Mouse (Mus musculus) R1 (cell line): ENCODE measurements around the gene Cdc25a.
A peak's percentile ranks its signal among the peaks of the same experiment; 100 is the strongest.

Experiments
- DNase-seq: peaks from one replicate; pipeline ENCODE4 v3.0.0-alpha.2; 2018; ENCODE audit warnings: low read depth, low spot score

Cdc25a gene

GRCm38 (mm10) chr9:109874797-109875691 is at the start of gene Cdc25a:
Gene Cdc25a (plus strand): TSS chr9:109875579.
- peak; percentile 100 for DNase-seq

- no peak for DNase-seq
Measured at GRCm38 (mm10) chr9:109825739-109826138, 49.6 kb upstream of the Cdc25a start.

GRCm38 (mm10) chr9:109826181-109826580 is 49.2 kb upstream of the Cdc25a start:
- DNase-seq: no peak

GRCm38 (mm10) chr9:109832391-109833087 is 42.8 kb upstream of the Cdc25a start, which contains the start of gene Nme6:
Gene Nme6 (plus strand): TSS chr9:109832749.
- DNase-seq: peak; percentile 92

- no peak for DNase-seq
Measured at GRCm38 (mm10) chr9:109833088-109833412, 42.3 kb upstream of the Cdc25a start.

GRCm38 (mm10) chr9:109849312-109849758 is 26.0 kb upstream of the Cdc25a start, which contains the start of gene Camp:
Gene Camp (minus strand): TSS chr9:109849617.
- DNase-seq: no peak

GRCm38 (mm10) chr9:109850099-109850498 is 25.3 kb upstream of the Cdc25a start:
- no peak for DNase-seq

GRCm38 (mm10) chr9:109854341-109854740 is 21.0 kb upstream of the Cdc25a start:
- no peak for DNase-seq

GRCm38 (mm10) chr9:109855947-109856346 is 19.4 kb upstream of the Cdc25a start:
- DNase-seq: no peak

- DNase-seq: peak; percentile 82
Measured at GRCm38 (mm10) chr9:109862397-109863044, 12.9 kb upstream of the Cdc25a start.

GRCm38 (mm10) chr9:109863085-109863484 is 12.3 kb upstream of the Cdc25a start:
- DNase-seq: no peak

- DNase-seq: no peak
Measured at GRCm38 (mm10) chr9:109866218-109866617, 9.2 kb upstream of the Cdc25a start.

- peak; percentile 65 for DNase-seq
Measured at GRCm38 (mm10) chr9:109870983-109871572, 4.3 kb upstream of the Cdc25a start.

GRCm38 (mm10) chr9:109875695-109876601 is 569 bp downstream of the Cdc25a start:
- DNase-seq: peak; percentile 43

- DNase-seq: no peak
Measured at GRCm38 (mm10) chr9:109876756-109877155, 1.4 kb downstream of the Cdc25a start.

- DNase-seq: peak; percentile 62
Measured at GRCm38 (mm10) chr9:109877666-109878065, 2.3 kb downstream of the Cdc25a start.

- no peak for DNase-seq
Measured at GRCm38 (mm10) chr9:109879305-109879704, 3.9 kb downstream of the Cdc25a start.

GRCm38 (mm10) chr9:109886259-109886658 is 10.9 kb downstream of the Cdc25a start:
- no peak for DNase-seq

- DNase-seq: no peak
Measured at GRCm38 (mm10) chr9:109887321-109887720, 11.9 kb downstream of the Cdc25a start.

GRCm38 (mm10) chr9:109891501-109891900 is 16.1 kb downstream of the Cdc25a start:
- no peak for DNase-seq
